Mouse (Mus musculus): Measurements from ENCODE around the gene Tshz3.

DNA sequence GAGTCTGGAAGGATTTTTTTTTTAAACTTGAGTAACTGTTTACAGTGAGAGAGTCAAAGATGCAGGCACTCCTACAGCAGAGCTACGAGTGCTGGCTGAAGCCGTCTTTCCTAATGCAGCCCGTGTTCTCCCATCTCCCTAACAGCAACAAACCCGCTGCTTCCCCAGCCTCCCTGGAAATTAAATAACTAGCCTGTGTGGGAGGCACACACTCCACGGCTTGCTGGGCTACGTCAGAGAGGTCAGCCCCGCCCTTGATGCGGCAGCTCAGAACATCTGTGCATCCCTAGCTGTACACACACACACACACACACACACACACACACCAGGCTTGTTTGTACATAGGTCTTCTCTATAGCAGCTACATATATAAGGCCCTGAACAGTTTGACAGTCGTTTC, 22.9 kb downstream of the Tshz3 start:
- TF ChIP-seq CTCF (IDR thresholded peaks at IDR 0.05; ENCODE audit: extremely low read depth, insufficient read length, insufficient replicate concordance, low read depth, low read length) (no peak), POLR2A (IDR thresholded peaks at IDR 0.05; ENCODE audit: low read depth, low read length) (no peak)

Data from small intestine, adult 2 months (tissue).